Mouse (Mus musculus) liver, embryonic 11.5 days (tissue): ENCODE results near the gene Prmt8. TPM values are rescaled to one million over a fixed set of nuclear protein-coding genes. Genes with fewer than 3 reads are reported as not detected.

Source experiments
- ATAC-seq: fragments of 200-750 bp; cut with Nextera tagmentation; replicated peaks from 2 replicates; pipeline ENCODE4 v1.8.0; 2017; ENCODE audit warnings: moderate number of reproducible peaks, mild to moderate bottlenecking, moderate TSS enrichment, moderate library complexity; ENCODE audit not compliant: low FRiP score
- DNase-seq: peaks from one replicate; pipeline ENCODE4 v3.0.0-alpha.2; 2017; ENCODE audit warnings: low spot score
- H3K27ac ChIP-seq: fragments of 300-500 bp; sonication (generic); 2 replicates; pipeline ENCODE4 v1.5.1; 2014; ENCODE audit warnings: mild to moderate bottlenecking, low read depth, low read length, control low read depth
- H3K27me3 ChIP-seq: fragments of 300-500 bp; sonication (generic); replicated peaks from 2 replicates; pipeline ENCODE4 v1.6.1; 2014; ENCODE audit warnings: low read length, mixed read lengths; ENCODE audit not compliant: control insufficient read depth, insufficient read depth
- H3K36me3 ChIP-seq: fragments of 300-500 bp; sonication (generic); 2 replicates; pipeline ENCODE4 v1.6.1; 2014; ENCODE audit warnings: mild to moderate bottlenecking, low read length, moderate library complexity, mixed read lengths; ENCODE audit not compliant: control insufficient read depth, insufficient read depth
- H3K4me1 ChIP-seq: fragments of 300-500 bp; sonication (generic); replicated peaks from 2 replicates; pipeline ENCODE4 v1.6.1; 2014; ENCODE audit warnings: low read length, mixed read lengths; ENCODE audit not compliant: control insufficient read depth, insufficient read depth
- H3K4me2 ChIP-seq: fragments of 300-500 bp; sonication (generic); 2 replicates; pipeline ENCODE4 v1.6.1; 2014; ENCODE audit warnings: mild to moderate bottlenecking, control low read depth, moderate library complexity
- H3K4me3 ChIP-seq: fragments of 300-500 bp; sonication (generic); 2 replicates; pipeline ENCODE4 v1.5.1; 2014; ENCODE audit warnings: low read depth, low read length, control low read depth
- H3K9ac ChIP-seq: fragments of 300-500 bp; sonication (generic); 2 replicates; pipeline ENCODE4 v1.6.1; 2014; ENCODE audit warnings: low read depth, low read length, control low read depth
- H3K9me3 ChIP-seq: fragments of 300-500 bp; sonication (generic); 2 replicates; pipeline ENCODE4 v1.6.1; 2016; ENCODE audit warnings: low read length, inconsistent platforms, mixed read lengths; ENCODE audit not compliant: control insufficient read depth
- WGBS: fragments of 180-500 bp; shearing (Covaris S2); extraction: QIAGEN DNeasy Blood & Tissue Kit; methylation state at CpG from one replicate; pipeline ENCODE4 v1.1.7; 2014; 5-methylcytosine and 5-hydroxymethylcytosine counted together
- microRNA-seq: library from miRNA; unstranded; fragments of <30 nt; microRNA quantifications from one replicate; pipeline ENCODE4, GENCODE M21; 2017; ENCODE audit warnings: borderline number of aligned reads
- polyA plus RNA-seq: library from polyadenylated mRNA; unstranded; fragments of >200 nt; fragmentation: Nextera tagmentation; extraction: Ambion mirVana; gene quantifications from 2 replicates; pipeline ENCODE4 v1.2.1, GENCODE M21; 2014

Prmt8 gene
- polyA plus RNA-seq, 1 experiment from 2014 or later, result 0.18 TPM

DNA sequence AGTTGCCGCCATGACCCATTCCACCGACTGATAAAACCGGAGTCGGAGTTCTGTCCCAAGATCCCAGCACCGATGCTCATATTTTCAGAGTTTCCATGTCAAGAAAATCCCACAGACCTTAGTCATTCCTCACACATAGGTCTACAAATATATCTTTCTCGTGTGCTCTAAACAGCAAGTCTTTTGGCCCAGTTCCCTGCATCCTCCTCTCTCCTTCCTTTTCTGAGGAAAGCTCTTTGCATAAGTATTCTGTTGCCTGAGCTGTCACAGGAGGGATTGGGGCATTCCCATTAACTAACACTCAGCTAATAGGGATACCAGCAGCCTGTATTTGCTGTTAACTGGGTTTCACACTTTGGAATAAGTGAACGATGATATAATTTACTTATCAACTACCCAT lies 106.0 kb downstream of the Prmt8 start:
- no peak overlapping the region for H3K27ac ChIP-seq
- DNase-seq (no peak), ATAC-seq (no peak)
- no peak overlapping the region for H3K4me3 ChIP-seq
- H3K36me3 ChIP-seq, result no peaks in the 10 kb centered on the region
- no peaks in the 10 kb centered on the region for H3K4me1 ChIP-seq
- no peaks in the 10 kb centered on the region for H3K27me3 ChIP-seq
- H3K9me3 ChIP-seq, result no peaks in the 10 kb centered on the region
- no peak overlapping the region for H3K9ac ChIP-seq
- 68% methylated on average over 7 of the region's 7 CpGs for WGBS
- H3K4me2 ChIP-seq, result no peak overlapping the region

DNA sequence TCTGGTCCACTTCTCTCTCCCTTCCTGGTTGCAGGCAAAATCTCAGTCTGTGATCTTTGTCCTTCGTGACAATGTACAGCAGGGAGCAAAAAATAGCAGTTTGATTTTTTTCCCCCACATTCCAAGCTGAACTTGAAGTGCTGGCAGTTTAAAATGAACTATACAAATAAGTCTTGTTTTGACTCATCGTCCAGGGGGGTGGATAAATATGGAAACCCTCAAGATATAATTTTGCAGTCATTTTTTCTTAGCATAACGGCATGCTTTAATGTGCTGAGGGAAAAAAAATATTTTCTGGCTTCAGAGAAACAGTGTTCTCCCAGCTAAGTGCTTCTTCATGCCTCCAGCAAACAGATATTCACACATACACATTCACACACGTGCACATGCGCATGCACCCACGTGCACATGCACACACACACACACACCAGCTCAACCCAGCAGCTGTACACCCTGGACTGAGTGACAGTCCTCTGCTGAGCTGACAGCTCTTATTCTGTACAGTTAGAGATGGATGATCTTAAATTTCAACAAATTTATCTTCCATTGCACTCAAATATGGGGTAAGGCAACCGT lies 107.5 kb downstream of the Prmt8 start:
- Histone ChIP-seq H3K4me1 (no peaks in the 10 kb centered on the region), H3K27ac (no peak overlapping the region), H3K36me3 (no peaks in the 10 kb centered on the region), H3K9me3 (no peaks in the 10 kb centered on the region), H3K27me3 (no peaks in the 10 kb centered on the region), H3K4me2 (no peak overlapping the region), H3K9ac (no peak overlapping the region), H3K4me3 (no peak overlapping the region)
- ATAC-seq (no peak), DNase-seq (no peak)
- 84% methylated on average over 7 of the region's 7 CpGs for WGBS

DNA sequence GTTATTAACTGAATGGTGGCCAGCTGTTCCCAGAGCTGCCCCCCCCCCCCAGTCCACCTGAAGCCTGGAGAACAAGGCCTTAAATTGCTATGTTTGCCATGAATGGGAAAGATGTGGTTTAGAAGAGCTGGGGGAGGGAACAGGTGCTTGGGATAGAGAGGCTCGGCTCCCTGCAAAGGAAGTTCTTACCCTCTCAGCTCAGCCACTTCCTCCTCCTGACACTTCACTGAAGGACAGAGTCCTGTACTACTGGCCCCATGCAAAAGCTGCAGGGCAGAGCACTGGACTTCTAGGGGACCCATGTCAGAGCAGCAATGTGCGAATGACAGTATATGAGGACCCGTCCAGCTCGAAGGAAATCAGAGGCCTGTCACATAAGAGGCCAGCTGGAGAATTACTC lies 109.3 kb downstream of the Prmt8 start:
- Histone ChIP-seq H3K4me3 (no peak overlapping the region), H3K4me2 (no peak overlapping the region), H3K27ac (no peak overlapping the region), H3K9ac (no peak overlapping the region), H3K27me3 (no peaks in the 10 kb centered on the region), H3K36me3 (no peaks in the 10 kb centered on the region), H3K9me3 (no peaks in the 10 kb centered on the region), H3K4me1 (no peaks in the 10 kb centered on the region)
- DNase-seq, result no peak
- no peak for ATAC-seq
- 81% methylated on average over 4 of the region's 4 CpGs for WGBS

DNA sequence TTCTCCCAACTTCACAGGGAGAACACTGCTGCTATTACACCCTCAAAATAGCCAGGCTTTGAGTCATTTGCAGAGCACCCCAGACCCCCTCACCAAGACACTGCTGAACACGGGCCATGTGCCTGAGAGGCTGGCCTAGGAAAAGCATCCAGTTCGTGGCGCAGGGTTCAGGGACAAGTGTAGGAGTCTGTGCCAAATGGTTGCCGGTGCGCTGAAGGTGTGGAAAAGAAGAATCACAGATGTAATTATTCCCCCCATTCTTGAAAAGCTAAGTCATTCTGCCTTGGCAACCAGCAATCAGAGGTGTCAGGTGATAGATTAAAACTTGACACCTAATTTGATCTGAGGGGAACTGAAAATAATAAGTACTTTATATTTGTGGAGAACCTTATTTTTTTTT lies 109.8 kb downstream of the Prmt8 start:
- DNase-seq (no peak), ATAC-seq (no peak)
- H3K4me3 ChIP-seq, result no peak overlapping the region
- H3K4me1 ChIP-seq, result no peaks in the 10 kb centered on the region
- H3K27ac ChIP-seq, result no peak overlapping the region
- no peak overlapping the region for H3K4me2 ChIP-seq
- H3K36me3 ChIP-seq, result no peaks in the 10 kb centered on the region
- H3K9ac ChIP-seq, result no peak overlapping the region
- H3K27me3 ChIP-seq, result no peaks in the 10 kb centered on the region
- no peaks in the 10 kb centered on the region for H3K9me3 ChIP-seq
- WGBS, result 86% methylated on average over 5 of the region's 5 CpGs

DNA sequence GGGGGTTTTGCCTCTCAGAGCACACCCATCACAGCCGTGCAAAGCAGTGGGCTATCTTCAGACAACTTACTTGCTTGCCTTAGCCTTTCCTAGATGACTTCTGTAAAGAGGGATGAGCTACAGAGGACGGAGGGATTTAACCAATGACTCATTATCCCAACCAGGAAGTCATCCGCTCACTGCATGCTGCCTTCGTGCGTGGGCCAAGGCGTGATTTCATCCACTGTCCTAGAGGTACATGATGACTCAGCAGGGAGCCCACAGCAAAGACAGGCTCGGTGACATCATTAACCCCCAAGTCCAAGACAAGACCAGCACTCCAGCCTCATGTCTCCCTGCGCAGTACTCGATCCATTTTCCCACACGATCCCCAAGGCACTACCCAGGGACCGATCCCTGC lies 112.1 kb downstream of the Prmt8 start:
- Histone ChIP-seq H3K36me3 (no peaks in the 10 kb centered on the region), H3K4me2 (no peak overlapping the region), H3K4me3 (no peak overlapping the region), H3K9ac (no peak overlapping the region), H3K4me1 (no peaks in the 10 kb centered on the region), H3K9me3 (no peaks in the 10 kb centered on the region), H3K27me3 (no peaks in the 10 kb centered on the region), H3K27ac (no peak overlapping the region)
- ATAC-seq (no peak), DNase-seq (no peak)
- WGBS, result 89% methylated on average over 11 of the region's 11 CpGs

DNA sequence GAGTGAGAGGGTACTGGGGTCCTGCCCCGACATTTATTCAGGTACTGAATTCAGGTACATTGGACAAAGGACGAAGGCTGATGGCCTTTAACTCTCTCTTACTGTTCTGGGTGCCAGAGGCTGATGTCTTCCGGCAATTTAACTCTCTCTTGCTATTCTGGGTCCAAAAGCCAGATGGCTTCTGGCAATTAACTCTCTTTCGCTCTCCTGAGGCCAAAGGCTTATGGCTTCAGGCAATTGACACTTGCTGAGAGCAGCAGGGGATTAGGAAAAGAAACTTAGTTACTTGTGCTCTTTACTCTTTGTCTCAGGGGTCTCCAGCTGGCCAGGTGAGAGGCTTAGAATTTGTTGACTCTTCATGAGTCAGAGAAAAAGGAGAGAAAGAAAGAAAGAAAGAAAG lies 113.3 kb downstream of the Prmt8 start:
- Histone ChIP-seq H3K4me1 (no peaks in the 10 kb centered on the region), H3K9me3 (no peaks in the 10 kb centered on the region), H3K36me3 (no peaks in the 10 kb centered on the region), H3K27ac (no peak overlapping the region), H3K27me3 (no peaks in the 10 kb centered on the region), H3K4me2 (no peak overlapping the region), H3K9ac (no peak overlapping the region), H3K4me3 (no peak overlapping the region)
- ATAC-seq, result no peak
- DNase-seq, result no peak
- 56% methylated on average over 4 of the region's 4 CpGs for WGBS

DNA sequence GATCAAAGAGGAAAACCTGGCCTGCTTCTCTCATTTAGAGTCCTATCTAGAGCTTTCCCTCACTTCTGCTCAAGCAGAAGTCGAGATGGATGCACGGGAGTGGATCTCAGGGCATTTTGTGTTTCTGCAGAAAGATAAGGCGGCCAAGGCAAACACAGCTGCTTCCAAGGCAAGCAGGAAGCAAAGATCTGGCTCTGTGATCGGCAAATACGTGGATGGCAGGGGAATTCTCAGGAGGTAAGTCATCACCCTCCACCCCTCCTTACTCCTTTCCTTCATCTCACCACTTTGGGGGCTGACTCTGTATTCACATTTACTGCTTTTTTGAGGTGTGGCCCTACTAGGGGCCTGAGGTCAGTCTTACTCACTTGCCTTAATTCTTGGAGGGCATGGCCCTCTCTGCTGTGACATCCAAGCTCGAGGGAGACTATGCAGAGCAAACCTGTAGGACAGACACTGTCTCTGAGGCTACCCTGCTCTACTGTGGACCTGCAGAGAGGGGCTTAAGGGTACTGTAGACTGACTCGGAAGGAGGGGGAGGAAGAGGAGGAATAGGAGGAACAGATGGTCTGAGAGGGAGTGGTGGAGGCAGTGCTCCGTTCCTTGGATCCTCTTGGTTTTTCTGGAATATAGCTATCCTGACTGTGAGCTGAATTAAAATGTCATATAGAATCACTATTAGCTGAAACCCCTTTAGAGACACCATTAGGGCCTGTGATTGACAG lies 128.0 kb downstream of the Prmt8 start:
- H3K4me2 ChIP-seq, result no peak overlapping the region
- no peaks in the 10 kb centered on the region for H3K9me3 ChIP-seq
- DNase-seq, result no peak
- H3K9ac ChIP-seq, result no peak overlapping the region
- H3K4me1 ChIP-seq, result no peaks in the 10 kb centered on the region
- H3K4me3 ChIP-seq, result no peak overlapping the region
- WGBS, result 48% methylated on average over 8 of the region's 8 CpGs
- H3K27ac ChIP-seq, result no peak overlapping the region
- ATAC-seq, result no peak
- no peaks in the 10 kb centered on the region for H3K36me3 ChIP-seq
- no peaks in the 10 kb centered on the region for H3K27me3 ChIP-seq

Small RNAs within 50 kb of the gene (microRNA-seq; reads per million reads assigned to microRNA genes)
- gene Mir7233, result not detected

Other genes starting within 250 kb of the Prmt8 start
- gene Cracr2a, start 208.1 kb downstream of the Prmt8 start, polyA plus RNA-seq, result 1.8 TPM in 2 replicates
- gene Tspan11, start 118.1 kb upstream of the Prmt8 start, polyA plus RNA-seq, result 0.58 and 1.7 TPM in 2 replicates